Mouse (Mus musculus): ENCODE measurements around the gene Txn1.

The Txn1 gene

GRCm38 (mm10) chr4:57956029-57956960 lies at the start of gene Txn1:
TSS of gene Txn1 (minus strand) at chr4:57956411.
- peak; percentile 90 to 92 for DNase-seq (ENCODE audit: low spot score in 2 of 2)

GRCm38 (mm10) chr4:58003501-58003900 lies 47.3 kb upstream of the Txn1 start:
- DNase-seq (ENCODE audit: low spot score in 2 of 2), result no peak

GRCm38 (mm10) chr4:57991425-57991824 lies 35.2 kb upstream of the Txn1 start:
- no peak for DNase-seq (ENCODE audit: low spot score in 2 of 2)

- DNase-seq (ENCODE audit: low spot score in 2 of 2), result no peak
Measured at GRCm38 (mm10) chr4:57974400-57975117, 18.3 kb upstream of the Txn1 start.

- DNase-seq (ENCODE audit: low spot score in 2 of 2), result no peak
Measured at GRCm38 (mm10) chr4:57973592-57974268, 17.5 kb upstream of the Txn1 start.

- DNase-seq (ENCODE audit: low spot score in 2 of 2), result no peak
Measured at GRCm38 (mm10) chr4:57970285-57970684, 14.1 kb upstream of the Txn1 start.

GRCm38 (mm10) chr4:57967195-57967594 lies 11.0 kb upstream of the Txn1 start:
- no peak for DNase-seq (ENCODE audit: low spot score in 2 of 2)

- no peak for DNase-seq (ENCODE audit: low spot score in 2 of 2)
Measured at GRCm38 (mm10) chr4:57965516-57965915, 9.3 kb upstream of the Txn1 start.

- no peak for DNase-seq (ENCODE audit: low spot score in 2 of 2)
Measured at GRCm38 (mm10) chr4:57964143-57964542, 7.9 kb upstream of the Txn1 start.

- no peak for DNase-seq (ENCODE audit: low spot score in 2 of 2)
Measured at GRCm38 (mm10) chr4:57959056-57959455, 2.8 kb upstream of the Txn1 start.

- no peak for DNase-seq (ENCODE audit: low spot score in 2 of 2)
Measured at GRCm38 (mm10) chr4:57958098-57958497, 1.9 kb upstream of the Txn1 start.

- DNase-seq (ENCODE audit: low spot score in 2 of 2), result no peak
Measured at GRCm38 (mm10) chr4:57957200-57958085, 1.2 kb upstream of the Txn1 start.

- peak; percentile 28 to 57 for DNase-seq (ENCODE audit: low spot score in 2 of 2)
Measured at GRCm38 (mm10) chr4:57955544-57955958, 660 bp downstream of the Txn1 start.

- DNase-seq (ENCODE audit: low spot score in 2 of 2), result no peak
Measured at GRCm38 (mm10) chr4:57954991-57955390, 1.2 kb downstream of the Txn1 start.

- no peak for DNase-seq (ENCODE audit: low spot score in 2 of 2)
Measured at GRCm38 (mm10) chr4:57954580-57954979, 1.6 kb downstream of the Txn1 start.

GRCm38 (mm10) chr4:57953796-57954195 lies 2.4 kb downstream of the Txn1 start:
- DNase-seq (ENCODE audit: low spot score in 2 of 2), result no peak

- DNase-seq (ENCODE audit: low spot score in 2 of 2), result no peak
Measured at GRCm38 (mm10) chr4:57952891-57953290, 3.3 kb downstream of the Txn1 start.

- no peak for DNase-seq (ENCODE audit: low spot score in 2 of 2)
Measured at GRCm38 (mm10) chr4:57952416-57952815, 3.8 kb downstream of the Txn1 start.

- no peak for DNase-seq (ENCODE audit: low spot score in 2 of 2)
Measured at GRCm38 (mm10) chr4:57949866-57950265, 6.3 kb downstream of the Txn1 start.

- no peak for DNase-seq (ENCODE audit: low spot score in 2 of 2)
Measured at GRCm38 (mm10) chr4:57947476-57947875, 8.7 kb downstream of the Txn1 start.

GRCm38 (mm10) chr4:57947036-57947435 lies 9.2 kb downstream of the Txn1 start:
- no peak for DNase-seq (ENCODE audit: low spot score in 2 of 2)

Measured in frontal cortex, postnatal 10 days (tissue).